Mouse (Mus musculus): ENCODE results near the gene 1810013L24Rik.
"Not testable (repeated sequence)": the region's sequence is repeated elsewhere in the genome, so short reads cannot be mapped to it uniquely, and the experiment has no call there.

The 1810013L24Rik gene

GRCm38 (mm10) chr16:8906115-8906514, 76.2 kb downstream of the 1810013L24Rik start:
- not testable (repeated sequence) for DNase-seq (ENCODE audit: low spot score in 2 of 2)
